Mouse (Mus musculus): ENCODE data around the gene Pde4d. TPM values are rescaled to one million over a fixed set of nuclear protein-coding genes. Genes with fewer than 3 reads are reported as not detected.

The Pde4d gene
- total RNA-seq, 1 experiment from 2014 or later: 18.9 TPM

DNA sequence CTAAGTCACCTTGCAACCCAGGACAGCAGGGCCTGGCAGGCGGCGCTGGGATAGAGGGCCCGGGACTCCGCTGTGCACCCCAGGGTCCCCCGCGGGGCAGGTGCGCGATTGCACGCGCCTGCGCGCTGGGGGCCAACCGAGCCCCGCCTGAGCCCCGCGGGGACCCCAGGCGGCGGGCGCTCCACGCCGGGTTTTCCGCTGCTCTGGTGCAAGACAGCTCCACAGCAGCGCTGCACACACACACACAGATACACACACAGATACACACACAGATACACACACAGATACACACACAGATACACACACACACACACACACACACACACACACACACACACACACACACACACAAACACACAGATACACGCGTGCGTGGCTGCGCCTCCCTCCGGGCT is 1452.7 kb downstream of the Pde4d start:
- DNase-seq: peak; percentile 37

DNA sequence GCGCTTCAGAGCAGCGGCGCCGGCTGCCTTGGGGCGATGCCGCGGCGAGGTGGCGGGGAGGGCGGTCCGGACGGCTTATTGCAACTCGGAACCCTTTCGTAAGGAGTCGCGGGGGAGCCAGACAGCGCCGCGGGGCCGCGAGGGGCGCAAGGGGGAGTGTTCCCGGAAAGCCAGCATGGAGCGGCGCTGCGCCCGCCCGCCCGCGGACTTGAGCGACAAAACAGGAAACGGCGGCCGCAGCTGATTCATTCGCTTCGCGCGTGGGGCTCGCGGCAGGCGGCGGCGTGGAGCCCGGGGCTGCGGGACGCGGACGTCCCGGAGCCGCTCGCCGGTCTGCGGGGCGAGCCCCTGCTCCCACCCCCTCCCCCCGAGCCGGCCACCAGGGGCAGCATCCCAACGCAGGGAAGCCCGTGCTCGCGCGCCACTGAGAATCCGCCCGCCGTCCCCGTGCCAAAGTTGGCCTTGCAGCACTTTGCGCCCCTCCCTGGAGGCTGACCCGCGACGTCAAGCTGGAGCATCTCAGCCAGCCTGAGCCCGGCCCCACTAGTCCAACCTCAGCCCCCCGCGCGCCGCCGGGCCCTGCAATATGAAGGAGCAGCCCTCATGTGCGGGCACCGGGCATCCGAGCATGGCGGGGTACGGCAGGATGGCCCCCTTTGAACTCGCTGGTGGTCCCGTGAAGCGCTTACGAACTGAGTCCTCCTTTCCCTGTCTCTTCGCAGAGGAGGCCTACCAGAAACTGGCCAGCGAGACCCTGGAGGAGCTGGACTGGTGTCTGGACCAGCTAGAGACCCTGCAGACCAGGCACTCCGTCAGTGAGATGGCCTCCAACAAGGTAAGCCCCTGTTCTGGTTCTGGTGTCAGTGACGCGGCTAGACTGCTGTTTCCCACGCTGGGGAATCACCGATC is 1453.4 kb downstream of the Pde4d start:
- DNase-seq: peak; percentile 71

GRCm38 (mm10) chr13:109903764-109904510 is 1454.2 kb downstream of the Pde4d start:
- DNase-seq: no peak

DNA sequence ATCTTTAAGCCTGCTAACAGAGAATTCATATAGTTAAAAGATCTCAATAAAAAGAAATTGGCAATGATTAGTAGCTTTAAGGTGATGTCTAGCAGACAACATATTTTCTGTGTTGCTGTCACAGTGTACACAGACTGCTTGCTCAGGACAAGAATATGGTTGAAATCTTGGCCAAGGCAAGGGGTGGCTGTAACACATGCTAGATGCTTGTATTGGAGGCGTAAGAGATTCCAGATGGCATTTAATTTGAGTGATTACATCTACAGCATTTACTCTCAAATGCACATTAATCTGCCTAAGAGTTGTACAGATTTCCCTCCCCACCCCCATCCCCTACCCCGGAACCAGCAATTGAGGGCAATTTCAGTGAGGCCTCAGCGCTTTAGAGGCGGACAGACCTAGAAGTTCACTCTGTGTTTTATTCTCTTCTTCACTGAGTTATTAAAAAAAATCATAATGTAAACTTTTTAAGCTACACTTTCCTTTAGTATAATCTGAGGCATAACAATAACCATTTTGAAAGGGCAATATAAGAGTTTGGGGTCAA is 1456.7 kb downstream of the Pde4d start:
- DNase-seq: no peak

DNA sequence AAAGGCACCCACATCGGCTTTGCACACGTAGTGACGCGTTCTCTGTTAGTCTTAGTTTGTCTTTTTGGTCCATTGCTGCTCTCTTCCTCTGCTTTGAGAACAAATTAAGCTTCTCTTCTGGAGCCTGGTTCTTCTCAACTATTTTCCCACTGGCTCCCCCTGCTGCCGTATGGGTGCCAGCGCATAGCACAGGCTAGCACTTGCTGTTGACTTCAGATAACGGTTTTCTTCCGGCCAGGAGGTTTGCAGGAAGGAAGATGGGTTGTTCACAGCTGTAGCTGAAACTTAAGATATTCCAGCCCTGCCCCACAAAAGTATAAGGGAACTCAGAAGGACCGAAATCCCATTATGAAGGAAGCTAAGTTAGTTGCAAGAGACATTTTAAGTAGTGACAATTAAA is 1457.9 kb downstream of the Pde4d start:
- peak; percentile 77 for DNase-seq

GRCm38 (mm10) chr13:109908386-109908785 is 1458.6 kb downstream of the Pde4d start:
- DNase-seq: no peak

DNA sequence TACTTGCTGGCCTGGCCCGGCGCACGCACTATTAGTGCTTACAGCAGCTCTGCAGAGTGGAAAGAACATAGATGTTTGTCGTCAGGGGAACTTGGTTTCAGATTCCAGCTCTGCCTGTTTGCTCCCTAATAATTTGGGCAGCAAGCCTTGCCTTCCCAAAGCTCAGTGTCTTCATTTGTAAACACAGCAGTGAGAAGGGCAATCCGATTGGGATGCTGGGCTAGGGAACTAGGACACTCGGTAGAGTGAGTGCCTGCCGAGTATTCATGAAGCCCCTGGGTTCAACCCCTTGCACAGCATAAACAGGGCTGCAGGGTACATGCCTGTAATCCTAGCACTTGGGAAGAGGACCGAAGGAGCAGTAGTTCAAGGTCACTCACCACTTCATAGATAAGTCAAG is 1459.4 kb downstream of the Pde4d start:
- no peak for DNase-seq

DNA sequence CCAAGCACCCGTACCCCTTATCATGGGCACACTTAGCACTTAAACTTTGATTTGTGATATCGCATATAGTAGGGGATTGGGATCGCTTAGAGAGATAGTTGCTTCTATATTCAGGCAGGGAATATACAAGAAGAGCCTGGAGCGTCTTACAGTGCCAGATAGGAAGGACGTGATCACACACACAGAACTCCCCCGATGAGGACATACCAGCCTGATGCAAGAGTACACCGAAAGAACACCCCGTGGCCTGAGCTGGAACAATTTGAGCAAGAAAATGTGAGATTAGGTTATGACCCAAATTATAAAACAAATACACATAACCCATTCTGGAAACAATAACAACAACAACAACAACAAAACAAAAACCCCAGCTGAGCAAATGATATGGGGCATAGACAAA is 1461.2 kb downstream of the Pde4d start:
- DNase-seq: no peak

GRCm38 (mm10) chr13:109912635-109913034 is 1462.9 kb downstream of the Pde4d start:
- no peak for DNase-seq

- DNase-seq: no peak
Observed at GRCm38 (mm10) chr13:109914246-109914645, 1464.5 kb downstream of the Pde4d start.

- peak; percentile 25 for DNase-seq
Observed at GRCm38 (mm10) chr13:109914846-109915245, 1465.1 kb downstream of the Pde4d start.

DNA sequence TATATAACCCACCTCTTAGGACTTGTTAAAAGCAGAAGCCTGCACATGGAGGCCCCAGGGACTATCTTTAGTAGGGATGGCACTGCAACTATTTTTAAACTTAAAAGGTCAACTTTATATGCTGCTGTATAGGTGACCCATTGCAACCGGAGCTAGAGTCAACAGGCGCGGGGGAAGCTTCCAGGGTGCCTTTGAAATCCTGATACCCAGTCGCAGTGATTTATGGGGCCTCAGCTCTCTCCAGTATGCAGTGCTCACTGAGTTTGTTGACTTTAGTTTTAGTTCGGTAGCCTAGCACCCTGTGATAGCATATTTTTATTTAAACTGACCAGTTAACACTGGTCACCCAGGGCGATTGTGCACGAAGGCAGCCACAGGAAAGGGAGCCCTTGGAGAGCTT is 1465.8 kb downstream of the Pde4d start:
- no peak for DNase-seq

DNA sequence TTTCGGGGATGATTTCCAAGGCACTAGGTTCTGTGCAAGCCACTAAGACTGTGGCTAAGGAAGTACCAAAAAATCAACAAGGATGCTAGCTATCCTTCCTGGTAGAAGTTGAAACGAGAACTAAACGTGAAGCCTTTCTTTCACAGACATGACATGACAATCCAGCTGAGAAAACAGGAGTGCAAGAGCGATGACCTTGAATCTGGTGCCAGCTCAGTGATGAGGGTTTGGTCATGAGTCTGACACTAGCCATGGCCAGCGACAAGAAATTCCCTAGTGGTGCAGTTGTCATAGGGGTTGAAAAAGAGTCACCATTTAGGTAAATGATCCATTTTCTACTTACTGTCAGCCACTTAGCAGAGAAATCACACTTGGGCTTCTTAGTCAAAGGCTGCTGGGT is 1466.2 kb downstream of the Pde4d start:
- peak; percentile 60 for DNase-seq

GRCm38 (mm10) chr13:109917551-109917950 is 1467.8 kb downstream of the Pde4d start:
- DNase-seq: no peak

DNA sequence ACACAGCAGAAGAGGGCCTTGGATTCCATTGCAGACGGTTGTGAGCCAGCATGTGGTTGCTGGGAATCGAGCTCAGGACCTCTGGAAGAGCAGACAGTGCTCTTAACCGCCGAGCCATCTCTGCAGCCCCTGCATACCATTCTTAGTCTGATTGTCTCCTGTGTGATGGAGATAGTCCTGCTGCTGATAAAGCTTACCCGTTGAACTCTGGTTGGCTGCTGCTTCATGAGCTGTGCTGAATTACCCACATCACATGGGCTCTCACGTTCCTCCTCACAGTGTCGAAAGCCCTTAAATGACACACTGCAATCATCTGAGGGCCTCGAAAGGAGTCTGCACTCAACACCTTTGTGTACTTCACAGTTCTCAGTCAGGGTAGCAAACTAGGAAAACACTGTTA is 1468.9 kb downstream of the Pde4d start:
- DNase-seq: no peak

- DNase-seq: no peak
Observed at GRCm38 (mm10) chr13:109920256-109920655, 1470.5 kb downstream of the Pde4d start.

GRCm38 (mm10) chr13:109921336-109922038 is 1471.7 kb downstream of the Pde4d start:
- DNase-seq: no peak

DNA sequence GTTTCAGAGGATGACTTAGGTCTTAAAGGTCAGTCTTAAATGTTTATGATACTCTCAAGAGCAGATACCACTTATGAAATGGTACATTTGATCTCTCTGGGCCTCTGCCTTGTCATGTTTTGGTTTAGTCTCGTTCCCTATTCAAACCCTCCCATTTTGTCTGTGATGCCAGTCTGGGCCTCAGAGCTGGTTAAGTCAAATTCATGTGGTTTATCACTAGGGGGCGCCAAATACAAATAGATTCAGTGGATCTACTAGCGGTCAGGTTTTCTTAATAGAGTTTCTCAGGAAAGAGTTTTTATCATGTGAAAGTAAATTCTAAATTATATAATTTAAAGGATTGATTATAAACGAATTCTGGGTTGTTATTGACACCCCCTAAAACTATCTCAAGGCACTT is 1472.5 kb downstream of the Pde4d start:
- no peak for DNase-seq

GRCm38 (mm10) chr13:109922782-109923181 is 1473.0 kb downstream of the Pde4d start:
- no peak for DNase-seq

GRCm38 (mm10) chr13:109924771-109925170 is 1475.0 kb downstream of the Pde4d start:
- no peak for DNase-seq

DNA sequence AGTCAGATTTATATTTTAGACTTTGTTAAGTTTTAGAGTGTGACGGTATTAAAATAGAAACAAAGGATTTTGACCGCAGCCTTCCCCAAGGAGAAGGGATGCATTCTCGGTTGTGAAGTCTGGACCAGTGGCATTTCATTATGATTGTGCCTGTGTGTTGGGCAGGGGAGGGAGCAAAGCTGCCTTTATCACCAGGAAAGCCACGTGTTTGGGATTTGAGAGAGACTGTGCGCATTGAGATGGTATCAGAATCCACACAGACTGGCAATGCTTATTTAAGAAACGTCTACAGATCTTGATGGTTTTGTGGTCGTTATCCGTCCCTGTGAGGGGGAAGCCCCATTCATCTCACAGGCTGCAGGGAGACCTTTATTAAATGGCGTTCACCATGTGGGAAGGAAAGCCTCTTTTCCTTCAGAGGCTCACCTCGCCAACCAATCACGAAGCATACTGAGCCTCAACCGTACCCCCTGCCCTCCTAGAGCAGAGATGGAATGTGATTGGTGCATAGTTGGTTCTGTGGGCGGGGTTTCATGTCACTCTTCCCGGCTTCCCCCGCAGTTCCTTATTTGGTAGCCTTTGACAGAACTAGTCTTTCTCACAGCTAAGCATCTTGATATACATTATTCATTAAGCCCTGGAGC is 1476.7 kb downstream of the Pde4d start:
- peak; percentile 20 for DNase-seq

- no peak for DNase-seq
Observed at GRCm38 (mm10) chr13:109927782-109928181, 1478.0 kb downstream of the Pde4d start.
